Mouse (Mus musculus) lung, adult 18-20 months (tissue): ENCODE measurements around the gene Alkbh2.

Experiments used
- DNase-seq, 2 experiments: peaks; one replicate each; pipeline ENCODE4 v3.0.0; 2022; ENCODE audit warnings: mixed read lengths in 2 of 2

Gene Alkbh2

GRCm38 (mm10) chr5:114146028-114146888 is 18.2 kb upstream of the Alkbh2 start, which contains the start of gene Acacb:
Acacb (plus strand) TSS chr5:114146535.
- no peak for DNase-seq

- DNase-seq: peak; percentile 88 to 92
Measured at GRCm38 (mm10) chr5:114139175-114139574, 11.2 kb upstream of the Alkbh2 start.

GRCm38 (mm10) chr5:114138277-114139164 is 10.5 kb upstream of the Alkbh2 start:
- peak; percentile 31 to 44 for DNase-seq

GRCm38 (mm10) chr5:114137481-114138276 is 9.7 kb upstream of the Alkbh2 start:
- no peak for DNase-seq

- no peak for DNase-seq
Measured at GRCm38 (mm10) chr5:114135516-114135915, 7.5 kb upstream of the Alkbh2 start.

DNA sequence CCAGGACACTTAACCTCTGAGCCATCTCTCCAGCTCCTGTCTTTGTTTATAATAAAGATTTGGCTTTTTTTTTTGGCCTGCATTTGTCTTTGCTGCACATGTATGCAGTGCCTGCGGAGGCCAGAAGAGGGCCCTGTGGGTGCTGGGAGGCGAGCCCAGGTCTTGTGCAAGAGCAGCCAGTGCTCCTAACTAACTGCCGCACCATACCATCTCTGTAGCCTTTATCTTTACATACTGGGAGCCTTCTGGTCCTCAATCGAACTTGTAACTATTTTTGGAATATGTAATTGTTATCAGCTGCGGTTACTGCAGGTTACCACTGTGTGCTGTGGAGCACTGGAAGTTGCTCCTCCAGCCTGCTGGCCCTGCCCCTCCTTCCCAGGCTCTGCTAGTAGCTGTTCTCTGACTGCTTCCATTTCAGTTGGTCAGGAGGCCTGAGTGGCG is 6.1 kb upstream of the Alkbh2 start:
- DNase-seq: peak; percentile 59 to 71

DNA sequence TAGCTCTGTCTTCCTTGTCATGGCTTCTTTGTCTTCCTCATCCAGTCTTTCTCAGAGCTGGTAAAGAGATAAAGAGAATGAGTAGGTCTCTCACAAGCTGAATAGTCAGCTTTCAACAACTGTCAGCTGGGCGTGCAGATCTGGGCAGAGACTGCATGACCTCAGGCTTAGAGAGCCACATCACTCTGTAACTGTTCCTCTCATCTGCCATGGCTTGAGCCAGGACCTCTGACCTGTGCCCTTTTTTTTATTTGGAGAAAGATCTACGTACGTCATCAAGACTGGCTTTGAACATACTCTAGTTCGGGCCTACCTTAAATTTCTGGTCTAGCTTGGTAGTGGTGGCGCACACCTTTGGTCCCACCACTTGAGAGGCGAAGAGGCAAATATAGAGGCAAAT is 4.8 kb upstream of the Alkbh2 start:
- DNase-seq: no peak

- DNase-seq: peak; percentile 55 to 64
Measured at GRCm38 (mm10) chr5:114131521-114131840, 3.5 kb upstream of the Alkbh2 start.

DNA sequence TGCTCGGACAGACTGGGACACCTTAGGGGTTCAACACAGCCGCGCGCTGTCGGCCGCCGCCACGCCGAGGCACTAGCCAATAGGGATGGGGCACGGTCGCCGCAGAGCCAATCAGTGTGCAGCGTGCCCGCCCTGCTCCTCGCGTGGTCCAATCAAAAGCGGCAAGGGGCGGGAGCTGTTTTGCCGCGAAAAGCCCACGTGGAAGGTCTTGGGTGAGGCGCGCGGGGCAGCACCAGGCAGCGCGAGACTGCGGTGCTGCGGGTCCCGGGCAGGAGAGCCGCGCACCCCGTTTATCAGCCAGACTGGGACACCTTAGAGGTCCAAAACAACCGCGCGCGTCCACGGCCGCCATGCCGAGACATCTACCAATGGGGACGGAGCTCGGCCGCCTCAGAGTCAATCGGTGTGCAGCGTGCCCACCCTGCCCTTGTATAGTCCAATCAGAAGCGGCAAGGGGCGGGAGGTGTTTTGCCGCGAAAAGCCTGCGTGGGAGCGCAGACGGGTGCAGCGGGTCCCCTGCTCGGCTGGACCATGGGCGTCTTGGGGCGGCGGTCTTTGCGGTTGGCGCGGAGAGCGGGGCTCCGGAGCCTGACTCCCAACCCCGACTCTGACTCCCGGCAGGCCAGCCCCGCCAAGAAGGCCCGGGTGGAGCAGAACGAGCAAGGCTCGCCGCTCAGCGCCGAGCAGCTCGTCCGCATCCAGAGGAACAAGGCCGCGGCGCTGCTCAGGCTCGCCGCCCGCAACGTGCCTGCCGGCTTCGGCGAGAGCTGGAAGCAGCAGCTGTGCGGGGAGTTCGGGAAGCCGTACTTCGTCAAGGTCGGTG is 2.9 kb upstream of the Alkbh2 start:
- DNase-seq: peak; percentile 91

GRCm38 (mm10) chr5:114130211-114130605 is 2.2 kb upstream of the Alkbh2 start, which contains the start of gene Ung:
Ung (plus strand) TSS chr5:114130386.
- DNase-seq: peak; percentile 28 to 31

DNA sequence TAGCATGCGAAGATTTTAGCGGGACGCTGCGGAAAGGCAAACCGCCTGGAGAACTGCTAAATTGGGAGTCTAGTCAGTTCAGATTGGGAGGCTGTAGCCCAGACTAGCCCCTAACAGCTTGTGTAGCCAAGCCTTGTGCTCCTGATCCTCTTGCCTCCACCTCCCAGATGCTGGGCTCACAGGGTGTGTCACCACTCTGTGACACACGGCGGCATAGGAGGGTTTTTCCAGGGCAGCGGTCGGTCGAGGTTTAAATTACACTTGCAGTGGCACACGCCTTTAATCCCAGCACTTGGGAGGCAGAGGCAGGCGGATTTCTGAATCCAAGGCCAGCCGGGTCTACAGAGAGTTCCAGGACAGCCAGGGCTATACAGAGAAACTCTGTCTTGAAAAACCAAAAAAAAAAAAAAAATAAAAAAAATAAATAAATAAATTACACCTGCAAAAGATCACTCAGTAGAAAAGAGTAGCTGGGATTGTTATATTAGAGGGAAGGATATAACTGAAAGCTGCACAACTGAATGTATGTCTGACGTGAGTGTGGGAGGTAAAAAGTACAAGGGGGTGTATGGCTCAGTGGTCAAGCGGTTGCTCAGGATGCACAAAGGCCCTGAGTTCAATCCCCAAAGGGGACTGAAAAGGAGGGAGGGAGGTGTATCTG is 1.7 kb upstream of the Alkbh2 start:
- no peak for DNase-seq

DNA sequence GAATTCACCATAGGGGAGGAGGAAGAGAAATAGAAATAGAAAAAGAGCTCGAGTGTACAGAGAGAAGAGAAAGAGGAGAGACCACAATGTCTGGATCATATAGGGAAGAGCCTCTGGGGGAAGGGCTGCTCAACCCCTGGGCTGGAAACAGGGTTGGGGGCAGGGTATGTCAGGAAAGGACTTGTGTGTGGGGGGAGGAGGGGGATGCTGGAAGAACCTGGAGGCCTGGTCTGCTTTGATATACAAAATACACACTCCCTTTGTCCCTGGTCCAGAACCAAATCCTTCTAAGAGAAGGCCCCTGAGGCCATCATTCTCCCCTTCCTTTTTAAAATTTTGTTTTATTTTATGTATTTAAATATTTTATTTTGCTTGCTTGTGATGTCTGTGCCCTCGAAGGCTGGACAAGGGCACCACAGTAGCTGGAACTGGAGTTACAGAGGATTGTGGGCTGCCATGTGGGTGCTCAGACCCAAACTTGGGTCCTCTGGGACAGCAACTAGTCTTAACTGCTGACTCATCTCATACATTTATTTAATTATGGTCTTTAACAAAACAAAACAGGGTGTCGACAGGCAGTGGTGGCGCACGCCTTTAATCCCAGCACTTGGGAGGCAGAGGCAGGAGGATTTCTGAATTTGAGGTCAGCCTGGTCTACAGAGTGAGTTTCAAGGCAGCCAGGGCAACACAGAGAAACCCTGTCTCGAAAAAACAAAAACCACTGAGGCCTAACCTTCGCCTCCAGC is 1.3 kb downstream of the Alkbh2 start:
- no peak for DNase-seq

DNA sequence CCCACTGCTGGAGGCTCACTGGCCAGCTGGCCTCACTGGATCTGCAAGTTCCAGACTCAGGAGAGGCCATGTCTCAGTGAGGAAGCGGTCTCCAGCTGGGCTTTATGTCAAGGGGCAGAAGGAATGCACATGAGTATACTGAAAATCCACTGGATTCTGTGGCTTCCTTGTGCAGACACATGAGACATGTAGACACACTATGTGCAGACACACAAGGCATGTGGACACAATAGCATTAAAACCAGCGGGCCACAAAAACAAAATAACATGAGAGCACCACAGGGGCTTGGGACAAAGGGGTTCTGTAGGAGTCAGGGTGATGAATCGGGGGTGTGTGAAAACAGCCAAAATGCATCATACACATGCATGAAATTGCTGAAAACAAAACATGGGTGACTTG is 2.0 kb downstream of the Alkbh2 start:
- DNase-seq: no peak

- no peak for DNase-seq
Measured at GRCm38 (mm10) chr5:114119806-114120205, 8.2 kb downstream of the Alkbh2 start.

DNA sequence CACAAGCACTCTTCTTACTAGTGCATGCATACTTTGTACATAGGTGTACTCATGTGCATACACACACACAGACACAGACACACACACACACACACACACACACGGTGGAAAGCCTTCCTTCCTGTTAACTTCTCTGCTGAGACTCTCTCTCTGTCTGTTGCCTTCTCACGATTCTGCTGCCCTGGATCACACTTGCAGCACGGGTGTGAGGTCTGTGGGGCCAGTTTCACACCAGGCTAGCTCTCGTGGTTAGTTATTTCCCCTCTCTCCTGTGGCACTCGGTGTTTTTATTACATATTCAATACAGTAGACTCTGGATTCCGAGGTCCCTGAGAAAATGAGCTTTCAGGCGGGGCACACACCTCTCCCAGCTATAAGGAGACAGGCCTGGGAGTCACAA is 11.4 kb downstream of the Alkbh2 start:
- DNase-seq: no peak

DNA sequence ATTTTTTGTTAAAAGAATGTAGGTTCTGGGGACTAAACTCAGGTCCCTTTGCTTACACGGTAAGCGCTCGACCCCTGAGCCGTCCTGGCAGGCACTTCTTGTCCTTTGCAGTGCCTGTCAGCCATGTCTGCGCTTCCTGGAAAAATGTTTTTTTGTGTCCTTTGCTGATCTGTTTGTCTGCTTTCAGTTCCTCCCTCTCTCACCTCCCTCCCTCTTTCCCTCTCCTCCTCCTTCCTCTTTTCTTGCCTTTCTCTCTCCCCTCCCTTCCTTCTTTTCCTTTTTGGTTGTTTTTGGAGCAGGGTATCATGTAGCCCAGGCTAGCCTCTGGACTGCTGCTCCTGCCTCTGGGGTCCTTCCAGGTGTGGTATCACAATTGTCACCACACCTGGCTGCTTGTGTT is 13.0 kb downstream of the Alkbh2 start:
- DNase-seq: no peak

- DNase-seq: no peak
Measured at GRCm38 (mm10) chr5:114113334-114113733, 14.7 kb downstream of the Alkbh2 start.

- no peak for DNase-seq
Measured at GRCm38 (mm10) chr5:114106391-114106935, 21.6 kb downstream of the Alkbh2 start.

- DNase-seq: no peak
Measured at GRCm38 (mm10) chr5:114102807-114103206, 25.2 kb downstream of the Alkbh2 start.

- DNase-seq: no peak
Measured at GRCm38 (mm10) chr5:114101873-114102272, 26.1 kb downstream of the Alkbh2 start.
